Mouse (Mus musculus): ENCODE data around the gene Zfx.

DNA sequence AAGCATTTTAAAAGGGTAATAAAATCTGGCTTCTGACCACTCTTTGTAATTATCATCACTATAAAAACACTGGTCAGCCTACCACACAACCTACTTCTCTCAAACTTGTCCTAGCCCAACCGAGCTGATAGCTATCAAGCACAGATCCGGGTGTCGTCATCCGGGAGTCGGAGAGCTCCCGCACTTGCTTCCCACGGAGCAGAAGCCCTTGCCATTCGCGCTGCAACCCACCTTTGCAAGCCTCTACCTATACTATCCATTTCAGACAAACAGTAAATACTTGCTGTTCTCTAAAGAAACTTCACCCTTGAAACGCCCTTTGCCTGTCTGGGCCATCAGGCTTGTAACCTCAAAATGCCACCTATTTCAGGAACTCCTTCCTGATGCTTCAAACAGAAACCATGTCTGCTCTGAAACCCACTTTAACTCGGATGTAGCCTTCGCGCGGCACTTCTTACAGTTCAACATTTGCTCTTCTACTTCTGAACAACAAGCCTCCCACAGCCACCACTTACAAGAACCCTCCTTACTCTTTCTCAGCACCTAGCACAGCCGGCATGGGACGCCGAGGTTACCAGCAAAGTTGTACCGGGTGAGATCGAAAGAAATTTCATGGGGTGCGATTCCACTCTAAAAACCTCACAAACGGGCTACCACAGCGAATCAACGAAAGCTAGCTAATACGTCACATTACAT is 2.2 kb downstream of the Zfx start:
- TF ChIP-seq TCF12 (IDR thresholded peaks at IDR 0.05; ENCODE audit: insufficient read depth, poor library complexity, severe bottlenecking), result no peak
- no peak for TF ChIP-seq REST (IDR thresholded peaks at IDR 0.05; ENCODE audit: insufficient read depth, insufficient read length)
- no peak for TF ChIP-seq POLR2A (IDR thresholded peaks at IDR 0.05; ENCODE audit: insufficient read length, low read depth)
- no peak for TF ChIP-seq MYOG (IDR thresholded peaks at IDR 0.05; ENCODE audit: control insufficient read depth in 1 of 3, insufficient read depth in 1 of 3, insufficient read length in 2 of 3, low read depth in 2 of 3)
- no peak for TF ChIP-seq POLR2AphosphoS2 (IDR thresholded peaks at IDR 0.05; ENCODE audit: insufficient read length, low read depth)
- no peak for TF ChIP-seq USF1 (IDR thresholded peaks at IDR 0.05; ENCODE audit: low read depth)
- TF ChIP-seq E2F4 (IDR thresholded peaks at IDR 0.05; ENCODE audit: insufficient read depth), result no peak
- no peak for TF ChIP-seq MYOD1 (IDR thresholded peaks at IDR 0.05; ENCODE audit: control insufficient read depth in 1 of 3, insufficient read length in 2 of 3, low read depth in 2 of 3)
- TF ChIP-seq MAX (IDR thresholded peaks at IDR 0.05; ENCODE audit: low read depth), result no peak
- no peak for TF ChIP-seq CEBPB (IDR thresholded peaks at IDR 0.05; ENCODE audit: insufficient read depth, poor library complexity, severe bottlenecking)
- TF ChIP-seq TCF3 (IDR thresholded peaks at IDR 0.05; ENCODE audit: insufficient read length, low read depth), result no peak
